Mouse (Mus musculus) small intestine, adult 2 months (tissue): Measurements from ENCODE around the gene Raver2.

Source experiments
- CTCF ChIP-seq: fragments of 200-500 bp; IDR thresholded peaks from 2 replicates; pipeline ENCODE4 v1.5.1; 2012; ENCODE audit warnings: low read depth, mild to moderate bottlenecking, control low read depth, inconsistent platforms, low read length, moderate library complexity, mixed read lengths; ENCODE audit not compliant: insufficient replicate concordance, insufficient read length; ENCODE audit errors: extremely low read depth
- POLR2A ChIP-seq: fragments of 200-500 bp; IDR thresholded peaks from 2 replicates; pipeline ENCODE4 v1.6.1; 2012; ENCODE audit warnings: low read depth, mild to moderate bottlenecking, control low read depth, inconsistent platforms, low read length, moderate library complexity

DNA sequence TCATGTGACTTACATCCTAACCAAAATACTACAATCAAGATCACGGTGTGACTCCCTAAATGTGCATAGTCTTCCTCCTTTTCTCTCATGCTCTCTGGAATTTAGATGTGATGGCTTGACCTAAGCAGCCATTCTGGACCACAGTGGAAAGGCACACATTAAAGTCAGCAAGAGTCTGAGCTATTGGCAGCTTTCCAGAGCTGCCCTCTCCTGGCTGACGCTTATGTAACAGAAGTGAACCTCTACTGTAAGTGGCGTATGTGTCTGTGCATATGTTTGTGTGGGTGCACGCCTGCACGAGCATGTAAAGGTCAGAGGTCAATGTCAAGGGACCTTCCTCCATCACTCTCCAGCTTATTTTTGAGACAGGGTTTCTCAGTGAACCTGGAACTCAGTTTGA lies 33.7 kb upstream of the Raver2 start:
- TF ChIP-seq CTCF (no peak), POLR2A (no peak)
